Mouse (Mus musculus) neural tube, embryonic 15.5 days (tissue): Measurements from ENCODE around the gene Nup210. TPM values are rescaled to one million over a fixed set of nuclear protein-coding genes. Genes with fewer than 3 reads are reported as not detected.

Source experiments
- ATAC-seq: fragments of 200-750 bp; cut with Nextera tagmentation; 2 replicates; pipeline ENCODE4 v1.8.0; 2017; ENCODE audit warnings: mild to moderate bottlenecking, moderate TSS enrichment, moderate library complexity; ENCODE audit not compliant: low FRiP score
- H3K27ac ChIP-seq: fragments of 300-500 bp; sonication (generic); replicated peaks from 2 replicates; pipeline ENCODE4 v1.5.1; 2015; ENCODE audit warnings: mild to moderate bottlenecking, inconsistent platforms
- H3K27me3 ChIP-seq: fragments of 300-500 bp; sonication (generic); replicated peaks from 2 replicates; pipeline ENCODE4 v1.6.1; 2015; ENCODE audit warnings: inconsistent platforms
- H3K36me3 ChIP-seq: fragments of 300-500 bp; sonication (generic); 2 replicates; pipeline ENCODE4 v1.6.1; 2015; ENCODE audit warnings: inconsistent platforms
- H3K4me1 ChIP-seq: fragments of 300-500 bp; sonication (generic); 2 replicates; pipeline ENCODE4 v1.6.1; 2015; ENCODE audit warnings: inconsistent platforms
- H3K4me2 ChIP-seq: fragments of 300-500 bp; sonication (generic); 2 replicates; pipeline ENCODE4 v1.6.1; 2015; ENCODE audit warnings: inconsistent platforms, mild to moderate bottlenecking, moderate library complexity
- H3K4me3 ChIP-seq: fragments of 300-500 bp; sonication (generic); replicated peaks from 2 replicates; pipeline ENCODE4 v1.5.1; 2015; ENCODE audit warnings: mild to moderate bottlenecking, inconsistent platforms
- H3K9ac ChIP-seq: fragments of 300-500 bp; sonication (generic); replicated peaks from 2 replicates; pipeline ENCODE4 v1.6.1; 2015; ENCODE audit warnings: mild to moderate bottlenecking, inconsistent platforms
- H3K9me3 ChIP-seq: fragments of 300-500 bp; sonication (generic); replicated peaks from 2 replicates; pipeline ENCODE4 v1.6.1; 2016; ENCODE audit warnings: inconsistent platforms
- WGBS: fragments of 180-500 bp; shearing (Covaris S2); methylation state at CpG from one replicate; pipeline ENCODE4 v1.1.7; 2015; ENCODE audit warnings: mixed read lengths; 5-methylcytosine and 5-hydroxymethylcytosine counted together
- polyA plus RNA-seq: library from polyadenylated mRNA; unstranded; fragments of >200 nt; fragmentation: Nextera tagmentation; extraction: Ambion mirVana; gene quantifications from 2 replicates; pipeline ENCODE4 v1.2.1, GENCODE M21; 2015

The Nup210 gene
- polyA plus RNA-seq, 1 experiment from 2014 or later, result 15.4 TPM

DNA sequence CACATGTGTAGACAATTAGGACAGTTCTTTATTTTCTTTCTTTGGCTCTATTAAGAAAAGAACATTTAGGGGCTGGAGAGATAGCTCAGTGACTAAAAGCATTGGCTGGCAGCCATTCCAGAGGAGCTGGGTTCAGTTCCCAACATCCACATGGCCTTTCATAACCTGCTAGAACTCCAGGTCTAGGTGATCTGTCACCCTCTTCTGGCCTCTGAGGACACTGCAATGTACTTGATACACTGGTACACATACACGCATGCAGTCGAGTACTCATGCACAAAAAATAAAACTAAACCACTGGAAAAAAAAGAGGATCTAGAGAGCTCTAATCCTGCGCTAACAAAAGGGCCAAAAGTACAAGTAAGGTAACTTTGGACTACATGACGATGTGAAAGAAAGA is 64.1 kb downstream of the Nup210 start:
- H3K4me3 ChIP-seq, result no peak overlapping the region
- H3K27ac ChIP-seq, result no peak overlapping the region
- H3K9me3 ChIP-seq, result no peaks in the 10 kb centered on the region
- no peaks in the 10 kb centered on the region for H3K27me3 ChIP-seq
- no peak overlapping the region for H3K9ac ChIP-seq
- WGBS, result 99% methylated on average over 4 of the region's 4 CpGs
- ATAC-seq, result no peak
- 0 out of 2 replicates have a peak, but pooled peaks cover 2% of the 10 kb centered on the region for H3K4me1 ChIP-seq
- H3K4me2 ChIP-seq, result no peak overlapping the region
- peaks cover 36% of the 10 kb centered on the region for H3K36me3 ChIP-seq

DNA sequence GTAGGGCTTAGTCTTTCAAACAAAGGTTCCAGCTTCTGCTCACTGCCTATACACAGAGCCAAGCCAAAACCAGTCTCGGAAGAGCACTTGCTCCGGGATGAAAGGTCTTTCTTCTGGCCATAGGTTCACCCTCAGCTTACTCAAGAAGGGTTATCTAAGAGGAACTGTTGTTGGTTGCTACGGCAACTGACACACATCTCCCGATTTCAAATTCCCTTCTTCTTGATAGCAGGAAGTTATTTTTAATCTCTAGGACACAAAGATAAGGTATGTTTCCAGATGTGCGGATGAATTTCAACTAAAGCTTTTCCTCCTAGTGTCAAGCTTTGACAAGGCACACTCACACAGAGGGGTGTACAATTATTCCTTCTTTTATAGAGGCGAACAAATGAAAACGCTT is 68.6 kb downstream of the Nup210 start:
- H3K4me3 ChIP-seq, result no peak overlapping the region
- no peaks in the 10 kb centered on the region for H3K9me3 ChIP-seq
- H3K4me1 ChIP-seq, result peaks cover 13% of the 10 kb centered on the region; the same call in 1 of the 2 replicates
- WGBS, result 86% methylated on average over 7 of the region's 7 CpGs
- H3K4me2 ChIP-seq, result no peak overlapping the region
- H3K27ac ChIP-seq, result no peak overlapping the region
- peaks cover 29% of the 10 kb centered on the region for H3K36me3 ChIP-seq
- H3K27me3 ChIP-seq, result no peaks in the 10 kb centered on the region
- no peak for ATAC-seq
- no peak overlapping the region for H3K9ac ChIP-seq

DNA sequence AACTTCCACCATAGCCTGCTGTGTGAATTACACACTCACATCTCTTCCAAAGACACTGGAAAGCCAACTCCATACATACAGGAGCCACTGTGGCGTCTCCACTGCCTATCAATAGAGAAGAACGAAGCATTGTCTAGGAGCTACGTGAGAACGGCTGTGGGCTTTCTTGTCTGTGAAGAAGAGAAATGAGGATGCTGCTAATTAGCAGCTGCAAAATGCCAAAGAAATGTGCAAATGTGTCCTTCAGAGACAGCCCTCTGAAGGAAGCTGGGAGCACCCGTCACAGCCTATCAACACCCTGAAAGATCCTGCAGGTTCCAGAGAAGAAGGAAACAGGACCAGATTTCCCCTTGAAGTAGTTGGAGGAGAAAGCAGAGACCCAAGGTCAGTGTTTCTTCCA is 69.2 kb downstream of the Nup210 start:
- no peaks in the 10 kb centered on the region for H3K27me3 ChIP-seq
- no peak overlapping the region for H3K4me2 ChIP-seq
- no peaks in the 10 kb centered on the region for H3K9me3 ChIP-seq
- peaks cover 24% of the 10 kb centered on the region for H3K36me3 ChIP-seq
- ATAC-seq, result no peak
- H3K4me1 ChIP-seq, result peaks cover 13% of the 10 kb centered on the region; the same call in 1 of the 2 replicates
- 65% methylated on average over 5 of the region's 5 CpGs for WGBS
- no peak overlapping the region for H3K9ac ChIP-seq
- H3K27ac ChIP-seq, result no peak overlapping the region
- no peak overlapping the region for H3K4me3 ChIP-seq

DNA sequence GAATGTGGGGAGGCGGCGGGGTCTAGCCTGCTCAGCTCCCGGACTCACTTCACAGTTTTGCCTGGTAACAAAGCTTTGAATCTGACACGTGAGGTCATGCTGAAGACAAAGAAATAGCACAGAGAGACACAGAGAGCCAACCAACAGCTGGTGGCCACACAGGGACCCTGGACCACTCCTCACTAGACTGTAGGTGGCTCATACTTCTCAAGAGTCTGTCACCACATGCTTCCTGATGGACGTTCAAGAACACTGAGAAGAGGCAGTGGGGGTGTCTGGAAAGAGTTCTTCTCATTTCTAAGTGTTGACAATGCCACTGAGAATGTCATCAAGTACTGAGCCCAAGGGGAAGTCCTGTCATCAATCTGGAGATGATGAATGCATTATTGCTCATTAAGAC is 70.4 kb downstream of the Nup210 start:
- H3K9me3 ChIP-seq, result no peaks in the 10 kb centered on the region
- H3K4me3 ChIP-seq, result no peak overlapping the region
- H3K9ac ChIP-seq, result no peak overlapping the region
- H3K36me3 ChIP-seq, result peaks cover 31% of the 10 kb centered on the region
- no peak for ATAC-seq
- H3K27me3 ChIP-seq, result no peaks in the 10 kb centered on the region
- peaks cover 13% of the 10 kb centered on the region; the same call in 1 of the 2 replicates for H3K4me1 ChIP-seq
- H3K27ac ChIP-seq, result no peak overlapping the region
- no peak overlapping the region for H3K4me2 ChIP-seq
- 75% methylated on average over 5 of the region's 5 CpGs for WGBS

DNA sequence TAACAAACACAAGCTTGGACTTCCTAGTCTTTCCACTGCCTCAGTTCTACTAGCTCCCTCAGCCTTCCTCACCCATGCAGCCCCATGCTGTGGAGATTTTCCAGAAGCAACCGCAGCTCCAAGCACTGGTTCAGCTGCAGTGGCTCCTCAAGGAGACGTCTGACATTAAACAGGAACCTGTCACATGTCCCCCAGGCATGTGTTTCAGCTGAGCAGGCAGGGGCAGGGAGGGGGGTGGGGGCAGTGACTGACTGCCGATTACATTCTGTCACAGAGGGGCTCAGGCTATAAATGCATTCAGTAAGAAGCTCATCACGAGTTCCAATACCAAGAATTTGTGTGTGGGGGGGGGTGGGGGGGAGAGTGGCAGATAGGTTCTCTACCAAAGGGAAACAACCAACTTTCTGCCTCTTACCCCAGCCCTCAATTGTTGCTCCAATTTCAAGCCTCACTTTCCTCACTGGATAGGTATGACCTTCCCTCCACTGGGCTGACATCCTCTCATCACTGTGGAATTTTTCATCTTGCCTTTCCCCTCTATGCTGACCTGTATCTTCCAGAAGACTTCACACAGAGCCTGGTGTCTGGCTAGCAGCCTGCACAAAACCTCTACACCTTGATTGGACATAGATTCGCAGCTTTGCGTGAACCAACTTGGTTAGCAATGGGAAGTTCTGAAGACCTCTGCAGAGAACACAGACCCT is 71.8 kb downstream of the Nup210 start:
- H3K9ac ChIP-seq, result no peak overlapping the region
- peaks cover 13% of the 10 kb centered on the region; the same call in 1 of the 2 replicates for H3K4me1 ChIP-seq
- WGBS, result 47% methylated on average over 6 of the region's 6 CpGs
- H3K4me2 ChIP-seq, result no peak overlapping the region
- H3K27ac ChIP-seq, result no peak overlapping the region
- H3K27me3 ChIP-seq, result no peaks in the 10 kb centered on the region
- H3K36me3 ChIP-seq, result peaks cover 35% of the 10 kb centered on the region
- no peaks in the 10 kb centered on the region for H3K9me3 ChIP-seq
- no peak for ATAC-seq
- no peak overlapping the region for H3K4me3 ChIP-seq

DNA sequence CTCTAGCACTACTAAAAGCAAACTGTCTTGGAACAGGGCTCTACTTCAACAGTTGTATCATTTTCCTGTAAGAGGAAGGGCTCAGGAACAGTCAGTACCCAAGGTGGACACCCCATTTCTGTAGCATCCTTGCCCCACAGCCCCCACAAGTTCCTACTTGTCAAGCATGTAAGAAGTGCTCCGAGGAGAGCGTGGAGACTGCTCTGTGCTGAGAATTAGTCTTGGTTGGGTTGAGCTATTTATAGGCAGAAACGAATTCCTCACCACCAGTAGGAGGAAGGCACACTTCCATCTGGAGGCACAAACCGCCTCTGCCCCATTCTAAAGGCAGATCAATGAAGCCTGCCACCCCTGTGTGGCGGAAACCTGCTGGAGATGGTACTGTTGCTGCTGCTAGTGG is 75.3 kb downstream of the Nup210 start:
- no peak for ATAC-seq
- no peaks in the 10 kb centered on the region for H3K9me3 ChIP-seq
- WGBS, result 48% methylated on average over 5 of the region's 5 CpGs
- no peaks in the 10 kb centered on the region for H3K27me3 ChIP-seq
- no peak overlapping the region for H3K27ac ChIP-seq
- peaks cover 13% of the 10 kb centered on the region; the same call in 1 of the 2 replicates for H3K4me1 ChIP-seq
- no peak overlapping the region for H3K4me2 ChIP-seq
- H3K9ac ChIP-seq, result no peak overlapping the region
- H3K4me3 ChIP-seq, result no peak overlapping the region
- peaks cover 51% of the 10 kb centered on the region for H3K36me3 ChIP-seq

DNA sequence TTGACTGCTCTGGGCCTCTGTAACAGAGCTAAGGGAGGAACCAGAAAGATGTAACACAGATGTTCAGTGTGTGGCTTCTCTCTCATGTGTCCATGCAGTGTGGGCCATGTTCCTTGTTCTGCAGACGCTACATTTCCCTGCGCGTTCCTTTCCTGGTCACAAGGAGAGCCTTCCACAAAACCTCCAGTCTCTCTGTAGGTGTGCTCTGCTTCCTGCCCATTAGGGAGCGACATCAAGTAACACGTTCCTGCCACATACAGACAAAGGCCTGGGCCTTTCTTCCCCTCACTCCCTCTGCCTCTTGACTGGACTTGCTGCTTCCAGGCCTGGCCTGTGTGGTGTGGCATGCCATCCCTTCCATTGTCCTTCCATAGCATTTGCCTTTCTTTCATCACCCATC is 88.4 kb downstream of the Nup210 start:
- no peaks in the 10 kb centered on the region for H3K27me3 ChIP-seq
- H3K9me3 ChIP-seq, result no peaks in the 10 kb centered on the region
- H3K9ac ChIP-seq, result no peak overlapping the region
- H3K27ac ChIP-seq, result no peak overlapping the region
- H3K4me3 ChIP-seq, result no peak overlapping the region
- H3K36me3 ChIP-seq, result peaks cover 35% of the 10 kb centered on the region
- no peak for ATAC-seq
- H3K4me1 ChIP-seq, result no peaks in the 10 kb centered on the region
- WGBS, result 92% methylated on average over 5 of the region's 5 CpGs
- H3K4me2 ChIP-seq, result no peak overlapping the region

DNA sequence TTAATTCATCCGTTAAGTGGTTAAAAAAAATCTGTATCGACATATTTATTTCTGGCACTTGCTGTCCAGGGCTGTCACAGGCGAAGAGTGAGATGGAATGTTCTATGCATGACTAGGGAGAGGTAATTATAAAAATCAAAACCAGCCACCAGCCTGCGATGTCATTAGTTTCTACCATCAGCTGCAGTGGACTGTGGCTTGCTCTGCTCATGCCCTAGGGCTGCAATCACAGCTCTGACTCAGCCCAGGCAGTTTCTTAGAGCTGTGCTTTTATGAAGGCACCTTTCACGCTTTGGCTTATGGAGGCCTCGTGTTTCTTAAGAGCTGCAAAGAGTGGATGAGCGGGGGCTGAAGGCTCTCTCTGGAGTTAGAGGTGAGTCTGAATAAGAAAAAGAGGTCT is 95.8 kb downstream of the Nup210 start:
- H3K27ac ChIP-seq, result peak overlapping the region; percentile 67; the same call in 1 of the 2 replicates
- WGBS, result 66% methylated on average over 7 of the region's 7 CpGs

DNA sequence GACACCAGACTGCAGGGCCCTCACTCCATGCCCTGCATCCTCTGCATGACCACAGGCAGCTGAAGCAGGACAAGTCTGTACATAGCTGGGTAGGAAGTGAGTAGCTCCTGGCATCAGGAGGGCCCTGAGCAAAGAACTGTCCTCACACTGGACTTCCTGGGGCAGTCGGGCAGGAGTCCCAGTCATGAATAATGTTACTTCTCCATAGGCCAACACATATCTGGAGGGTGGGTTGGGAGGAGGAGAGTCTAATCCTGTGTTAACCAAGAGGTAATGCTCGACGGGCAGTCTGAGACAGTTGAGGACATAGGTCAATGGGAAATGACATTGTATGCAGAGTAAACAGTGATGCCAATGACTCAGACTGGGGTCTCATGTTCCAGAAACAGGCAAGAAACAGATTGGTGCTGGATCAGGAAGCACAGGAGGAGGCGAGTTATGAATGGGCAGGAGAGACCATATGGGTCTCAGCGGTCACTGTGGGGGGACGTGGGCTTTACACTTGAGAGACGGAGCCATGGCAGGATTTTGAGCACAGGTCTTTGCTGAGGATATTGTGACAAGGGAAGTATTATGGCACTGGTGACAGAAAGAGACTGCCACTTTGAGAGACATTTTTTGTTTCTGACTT is 99.9 kb downstream of the Nup210 start:
- Histone ChIP-seq H3K27ac (no peak overlapping the region), H3K36me3 (peaks cover 25% of the 10 kb centered on the region), H3K4me2 (no peak overlapping the region), H3K9me3 (no peaks in the 10 kb centered on the region), H3K9ac (no peak overlapping the region), H3K4me3 (no peak overlapping the region), H3K4me1 (peaks cover 5% of the 10 kb centered on the region; the same call in 1 of the 2 replicates), H3K27me3 (no peaks in the 10 kb centered on the region)
- ATAC-seq, result no peak
- 83% methylated on average over 7 of the region's 7 CpGs for WGBS

More for the DNA sequence above, 95.8 kb downstream of the Nup210 start:
- Histone ChIP-seq H3K36me3 (peaks cover 25% of the 10 kb centered on the region), H3K9me3 (no peaks in the 10 kb centered on the region), H3K27me3 (no peaks in the 10 kb centered on the region), H3K9ac (no peak overlapping the region), H3K4me2 (no peak overlapping the region), H3K4me3 (no peak overlapping the region), H3K4me1 (peaks cover 5% of the 10 kb centered on the region; the same call in 1 of the 2 replicates)
- ATAC-seq, result peak; percentile 68

DNA sequence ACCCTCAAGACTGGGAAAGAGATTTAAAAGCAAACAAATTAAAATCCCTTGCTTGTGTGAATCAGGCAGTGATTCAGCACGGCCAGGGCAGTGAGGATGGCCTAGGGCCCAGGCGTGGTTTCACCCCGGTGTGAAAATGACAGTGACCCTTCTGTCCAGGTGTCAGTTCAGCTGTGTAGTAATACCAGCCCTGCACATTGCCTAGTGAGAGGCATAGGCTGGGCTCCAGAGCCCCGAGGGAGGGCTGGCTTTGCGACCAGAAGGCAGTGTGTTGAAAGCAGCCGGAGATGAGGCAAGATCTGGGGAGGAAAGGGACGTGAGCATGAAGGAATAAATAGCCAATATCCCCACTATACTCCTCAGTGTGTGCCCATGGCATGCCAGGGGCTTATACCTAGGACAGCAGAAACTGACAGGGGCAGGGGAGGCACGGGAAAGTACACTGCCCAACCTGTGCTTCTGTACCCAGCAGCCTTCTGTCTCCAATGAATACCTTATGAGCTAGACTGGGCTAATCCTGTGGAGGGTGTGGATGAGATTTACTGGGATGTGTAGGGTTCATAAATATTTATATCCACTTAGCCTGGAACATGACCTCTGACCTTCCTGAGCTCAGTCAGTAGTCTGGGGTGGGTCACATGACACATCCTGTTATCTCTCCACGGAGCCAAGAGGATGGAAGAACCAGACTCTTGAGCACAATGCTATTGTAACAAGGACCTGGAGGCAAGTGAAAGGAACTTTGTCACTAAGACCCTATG is 102.3 kb downstream of the Nup210 start:
- ATAC-seq, result no peak
- H3K36me3 ChIP-seq, result peaks cover 16% of the 10 kb centered on the region
- H3K4me1 ChIP-seq, result no peaks in the 10 kb centered on the region
- H3K27ac ChIP-seq, result no peak overlapping the region
- no peak overlapping the region for H3K4me2 ChIP-seq
- H3K4me3 ChIP-seq, result no peak overlapping the region
- WGBS, result 63% methylated on average over 9 of the region's 9 CpGs
- no peaks in the 10 kb centered on the region for H3K27me3 ChIP-seq
- no peak overlapping the region for H3K9ac ChIP-seq
- H3K9me3 ChIP-seq, result no peaks in the 10 kb centered on the region

DNA sequence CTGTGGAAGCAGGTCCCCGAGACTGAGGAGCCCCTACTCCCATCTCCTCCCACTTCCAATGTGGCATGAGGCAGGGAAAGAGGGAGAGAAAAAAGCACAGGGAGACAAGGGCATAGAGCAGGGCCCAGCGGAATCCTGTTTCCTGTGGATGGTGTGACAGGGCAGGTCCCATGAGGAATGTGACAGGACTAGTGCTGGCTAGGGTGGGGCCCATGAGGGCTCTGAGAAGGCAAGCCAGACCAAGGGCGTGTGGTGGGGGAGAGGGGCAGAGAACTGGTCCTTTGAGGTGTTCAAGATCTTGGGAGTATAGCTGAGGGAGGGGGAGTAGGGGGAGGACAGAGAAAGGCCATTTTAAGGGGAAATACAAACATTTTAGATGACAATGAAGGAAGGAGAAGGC is 104.2 kb downstream of the Nup210 start:
- no peak for ATAC-seq
- 85% methylated on average over 3 of the region's 3 CpGs for WGBS

More for the DNA sequence above, 104.2 kb downstream of the Nup210 start:
- Histone ChIP-seq H3K36me3 (peaks cover 15% of the 10 kb centered on the region; the same call in 1 of the 2 replicates), H3K4me2 (no peak overlapping the region), H3K9me3 (no peaks in the 10 kb centered on the region), H3K4me1 (no peaks in the 10 kb centered on the region), H3K4me3 (no peak overlapping the region), H3K9ac (no peak overlapping the region), H3K27ac (no peak overlapping the region), H3K27me3 (no peaks in the 10 kb centered on the region)
